Mouse (Mus musculus) bone marrow macrophage, adult 2 months (primary cell): ENCODE measurements at regions not wholly inside any gene's neighbourhood (a gene's known extent, or its start where the extent isn't known, plus 50 kb on each side); places are given as distances from the start of the nearest gene placed in this dataset.

Source experiments
- H3K27ac ChIP-seq: 2 replicates; pipeline ENCODE4 v1.5.1; 2012; ENCODE audit warnings: low read depth, low read length; ENCODE audit not compliant: insufficient read depth
- H3K4me1 ChIP-seq: 2 replicates; pipeline ENCODE4 v1.6.1; 2012; ENCODE audit warnings: low read length; ENCODE audit not compliant: control insufficient read depth, insufficient read depth
- H3K4me3 ChIP-seq: 2 replicates; pipeline ENCODE4 v1.5.1; 2012; ENCODE audit warnings: mild to moderate bottlenecking, low read length, moderate library complexity; ENCODE audit not compliant: insufficient read depth
- CTCF ChIP-seq: IDR thresholded peaks from 2 replicates; pipeline ENCODE4 v1.5.1; 2012; ENCODE audit warnings: low read depth, mild to moderate bottlenecking, low read length, moderate library complexity
- POLR2A ChIP-seq: IDR thresholded peaks from 2 replicates; pipeline ENCODE4 v1.6.1; 2012; ENCODE audit warnings: mild to moderate bottlenecking, low read depth, low read length, borderline replicate concordance

DNA sequence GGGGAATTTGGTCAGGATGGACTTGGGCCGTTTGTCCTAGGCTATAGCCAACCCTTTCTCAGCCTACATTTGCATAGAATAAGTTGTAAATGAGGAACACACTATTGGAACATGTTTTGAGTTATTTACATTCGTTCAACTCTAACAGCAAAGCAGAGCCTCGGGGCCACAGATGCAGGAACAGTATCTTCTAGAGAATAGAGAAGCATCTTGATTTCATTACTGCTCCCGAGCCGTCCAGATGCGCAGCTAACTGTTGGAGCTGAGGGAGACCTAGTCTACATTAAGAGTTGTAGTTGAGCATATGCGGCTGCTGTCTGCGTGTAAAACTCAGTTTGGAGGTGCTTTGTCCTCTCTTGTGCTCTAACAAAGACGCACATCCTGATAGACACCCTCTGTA is 124.6 kb upstream of the Sesn3 start:
- no peak overlapping the region for H3K4me3 ChIP-seq
- no peak for TF ChIP-seq CTCF
- TF ChIP-seq POLR2A: no peak
- no peaks in the 10 kb centered on the region for H3K4me1 ChIP-seq
- no peak overlapping the region for H3K27ac ChIP-seq

DNA sequence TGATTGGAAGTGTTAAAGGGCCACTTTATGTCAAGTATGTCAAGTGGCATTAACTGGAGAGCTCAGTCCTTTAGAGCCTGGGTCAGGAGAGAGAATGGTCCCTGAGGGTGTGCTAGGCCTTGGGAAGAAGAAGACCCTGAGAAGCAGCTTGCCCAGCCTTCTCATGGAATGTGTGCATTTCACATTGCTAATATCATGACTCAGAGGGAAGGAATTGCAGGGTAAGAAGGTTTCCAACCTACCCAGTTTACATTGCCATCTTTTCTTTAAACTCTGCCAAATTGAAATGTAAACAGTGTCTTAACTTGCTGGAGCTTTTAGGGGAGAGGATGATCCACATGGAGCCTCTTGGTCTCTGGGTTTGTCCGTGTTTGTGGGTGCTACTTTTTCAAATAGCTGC is 117.9 kb upstream of the Sesn3 start:
- no peak overlapping the region for H3K4me3 ChIP-seq
- no peak overlapping the region for H3K27ac ChIP-seq
- no peaks in the 10 kb centered on the region for H3K4me1 ChIP-seq
- TF ChIP-seq CTCF (no peak), POLR2A (no peak)

DNA sequence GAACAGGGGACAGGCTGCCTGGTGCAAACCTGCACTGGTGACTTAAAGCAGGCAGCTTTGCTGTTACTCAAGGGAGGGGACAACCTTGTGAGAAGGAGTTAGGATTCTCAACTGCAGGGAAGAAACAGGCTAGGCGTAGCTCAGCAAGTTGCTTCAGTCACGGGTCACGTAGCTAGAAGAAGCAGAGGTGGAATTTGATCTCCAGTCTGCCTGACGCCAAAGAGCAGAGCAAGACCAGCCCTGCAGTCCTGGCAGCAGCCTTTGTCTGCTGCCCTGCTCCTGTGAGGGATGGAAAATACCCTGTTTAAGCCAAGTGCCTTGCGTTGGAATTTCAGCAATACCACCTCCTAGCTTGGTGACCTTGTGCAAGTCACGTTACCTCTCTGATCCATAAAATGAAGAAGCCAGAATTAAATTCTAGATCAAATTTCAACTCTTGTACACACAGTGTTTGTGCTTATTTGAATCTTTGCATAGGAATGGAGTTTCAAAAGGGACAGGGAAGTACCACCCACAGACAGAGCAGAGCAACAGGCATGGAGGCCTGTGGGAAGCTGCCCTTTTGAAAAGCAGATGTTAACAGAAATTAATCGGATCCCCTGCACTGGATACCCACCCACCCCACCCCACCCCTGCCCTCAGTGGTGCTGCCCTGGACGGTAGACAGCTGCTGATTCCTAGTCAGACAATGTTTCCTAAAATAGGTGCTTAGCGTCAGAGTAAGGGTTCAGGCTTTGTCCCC is 116.6 kb upstream of the Sesn3 start:
- no peak overlapping the region for H3K27ac ChIP-seq
- no peaks in the 10 kb centered on the region for H3K4me1 ChIP-seq
- no peak overlapping the region for H3K4me3 ChIP-seq
- TF ChIP-seq POLR2A (no peak), CTCF (no peak)

DNA sequence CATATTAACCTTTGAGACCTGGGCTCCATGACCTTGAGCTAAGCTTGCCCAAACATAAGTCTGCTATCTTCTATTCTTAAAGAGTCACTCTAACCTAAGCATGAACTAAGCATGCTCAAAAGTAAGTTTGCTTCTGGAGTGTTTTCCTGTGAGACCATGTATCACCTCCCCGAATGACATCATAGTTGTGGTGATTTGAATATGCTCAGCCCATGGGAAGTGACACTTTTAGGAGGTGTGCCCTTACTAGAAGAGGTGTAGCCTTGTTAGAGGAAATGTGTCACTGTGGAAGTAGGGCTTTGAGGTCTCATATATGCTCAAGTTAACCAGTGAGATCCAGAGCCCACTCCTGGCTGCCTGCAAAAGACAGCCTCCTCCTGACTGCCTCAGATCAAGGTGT is 114.7 kb upstream of the Sesn3 start:
- no peak overlapping the region for H3K27ac ChIP-seq
- H3K4me1 ChIP-seq: no peaks in the 10 kb centered on the region
- no peak overlapping the region for H3K4me3 ChIP-seq
- TF ChIP-seq POLR2A (no peak), CTCF (no peak)

DNA sequence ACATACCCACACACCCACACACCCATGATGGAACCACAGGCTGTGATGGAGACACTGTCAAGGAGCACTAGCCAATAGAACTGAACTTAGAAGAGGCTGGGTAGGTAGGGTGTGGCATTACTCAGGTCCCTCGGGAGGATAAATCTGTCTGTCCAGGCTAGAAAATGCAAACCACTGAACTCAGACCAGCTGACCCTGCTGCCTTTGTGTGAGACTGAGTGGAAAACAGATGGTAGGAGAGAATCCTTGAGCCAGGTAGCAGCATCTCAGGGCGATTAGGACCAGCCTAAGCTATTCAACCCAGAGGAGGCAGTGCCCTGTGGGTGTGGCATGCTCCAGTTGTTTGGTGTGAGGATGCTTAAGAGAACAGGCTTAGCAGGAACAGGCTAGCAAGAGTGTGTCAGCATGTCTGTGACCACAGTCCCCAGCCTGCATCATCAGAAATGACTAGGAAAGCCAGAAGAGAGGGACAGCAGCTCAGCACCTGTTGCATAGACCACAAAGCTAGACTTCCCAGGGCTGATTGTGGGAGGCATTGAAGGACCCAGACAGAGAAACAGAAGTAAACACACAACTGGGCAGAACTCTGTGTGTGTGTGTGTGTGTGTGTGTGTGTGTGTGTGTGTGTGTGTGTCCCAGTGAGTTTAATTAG is 103.2 kb upstream of the Sesn3 start:
- no peak overlapping the region for H3K27ac ChIP-seq
- H3K4me3 ChIP-seq: no peak overlapping the region
- no peaks in the 10 kb centered on the region for H3K4me1 ChIP-seq
- TF ChIP-seq CTCF: no peak
- no peak for TF ChIP-seq POLR2A

DNA sequence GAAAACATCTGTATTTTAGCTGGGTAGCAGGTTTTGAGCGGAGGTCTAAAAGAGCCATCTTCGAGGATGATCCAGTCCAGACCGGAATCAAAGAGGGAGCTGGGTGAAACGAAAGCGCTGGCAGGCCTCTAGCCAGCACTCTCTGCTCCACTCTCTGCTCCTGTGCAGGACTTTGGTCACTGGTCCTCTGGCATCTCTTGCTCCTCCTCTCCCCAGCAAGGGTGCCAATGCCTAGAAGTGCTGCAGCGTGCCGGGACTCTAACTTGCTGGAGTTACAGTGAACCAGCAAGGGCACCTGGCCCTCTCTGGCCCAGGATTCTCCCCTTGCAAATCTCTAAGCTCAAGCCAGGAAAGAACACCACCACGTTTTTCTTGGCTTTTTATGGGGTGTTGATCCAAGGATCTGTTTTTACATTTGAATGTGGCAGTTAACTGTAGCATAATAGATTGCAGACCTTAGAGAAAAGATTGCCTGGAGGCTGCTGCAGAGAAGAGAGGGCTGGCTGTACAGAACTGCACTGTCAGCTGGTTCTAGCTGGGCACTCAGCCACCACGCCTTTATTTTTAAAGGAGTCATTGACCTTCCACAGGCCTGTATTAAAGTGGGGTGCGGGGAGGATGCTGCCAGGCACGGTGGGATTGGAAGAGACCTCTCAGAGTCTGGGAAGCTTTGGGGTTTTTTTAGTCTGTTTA is 101.1 kb upstream of the Sesn3 start:
- H3K27ac ChIP-seq: no peak overlapping the region
- TF ChIP-seq CTCF (no peak), POLR2A (no peak)
- H3K4me3 ChIP-seq: no peak overlapping the region
- H3K4me1 ChIP-seq: no peaks in the 10 kb centered on the region

DNA sequence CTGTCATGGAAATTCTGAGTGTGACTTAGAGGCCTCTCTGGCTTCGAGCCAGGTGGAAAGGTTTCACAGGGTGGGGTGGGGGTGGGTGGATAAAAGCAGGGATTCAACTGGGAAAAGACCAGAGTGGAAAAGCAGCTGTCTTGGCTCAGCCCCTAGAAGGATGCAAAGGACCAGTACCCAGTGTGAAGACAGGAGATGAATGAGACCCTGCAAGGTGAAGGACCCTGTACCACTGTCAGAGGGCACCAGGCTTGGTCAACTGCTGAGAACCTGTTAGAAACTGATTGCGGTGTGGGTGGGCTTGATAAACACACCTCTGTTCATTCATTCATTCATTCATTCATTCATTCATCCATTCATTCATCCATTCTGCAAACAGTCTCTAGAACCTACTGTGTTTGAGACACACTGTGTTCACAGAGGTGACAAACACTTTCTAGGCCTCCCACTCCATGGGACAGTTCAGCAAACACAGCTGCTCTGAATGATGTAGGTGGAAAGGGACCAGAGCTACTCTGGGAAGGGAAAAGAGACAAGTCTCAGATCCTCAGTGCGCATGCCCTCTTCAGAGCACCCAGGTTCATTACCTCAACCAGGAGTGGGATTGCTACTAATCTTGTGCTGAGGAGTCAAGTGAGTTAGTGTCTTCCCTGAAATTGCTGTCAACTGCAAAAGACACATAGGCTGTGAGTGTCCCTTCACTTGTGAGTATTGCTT is 100.4 kb upstream of the Sesn3 start:
- H3K4me3 ChIP-seq: no peak overlapping the region
- TF ChIP-seq POLR2A: no peak
- no peak for TF ChIP-seq CTCF
- no peaks in the 10 kb centered on the region for H3K4me1 ChIP-seq
- no peak overlapping the region for H3K27ac ChIP-seq

DNA sequence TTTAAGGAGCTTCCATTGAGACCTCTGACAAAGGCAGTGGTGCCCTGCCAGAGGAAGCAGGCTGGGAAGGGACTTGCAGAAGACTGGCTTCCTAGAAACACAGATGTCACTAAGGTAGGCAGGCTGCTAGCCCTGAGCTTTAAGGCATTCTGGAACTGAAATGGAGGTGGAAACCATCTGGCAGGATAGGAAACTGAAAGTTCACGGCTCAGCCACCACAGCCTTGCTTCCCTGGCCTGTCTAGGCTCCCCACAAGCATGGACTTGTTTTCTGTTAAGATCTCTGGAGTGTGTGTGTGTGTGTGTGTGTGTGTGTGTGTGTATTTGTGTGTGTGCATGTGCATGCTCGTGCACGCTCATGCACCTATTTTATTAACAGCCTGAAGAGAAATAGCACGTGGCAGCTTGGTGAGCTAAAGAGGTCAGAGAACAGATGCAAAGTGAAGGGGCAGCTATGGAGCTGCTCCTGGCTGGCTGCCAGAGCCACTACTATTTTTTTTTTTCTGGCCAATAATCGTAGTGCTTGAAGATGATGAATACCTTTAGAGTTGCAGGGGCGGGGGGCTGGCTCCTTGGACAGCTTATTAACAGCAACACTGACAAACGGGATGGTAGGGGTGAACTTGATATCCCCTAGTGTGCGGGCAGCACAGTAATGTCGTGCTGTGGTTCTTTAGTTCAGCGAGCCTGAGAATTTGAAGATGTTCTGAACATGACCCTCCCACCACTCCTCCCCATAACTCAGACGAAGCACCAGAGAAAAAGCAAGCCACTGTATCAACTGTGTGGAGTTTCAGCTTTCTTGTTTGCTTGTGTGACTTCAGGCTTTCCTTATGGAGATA is 99.6 kb upstream of the Sesn3 start:
- TF ChIP-seq POLR2A (no peak), CTCF (no peak)
- H3K27ac ChIP-seq: no peak overlapping the region
- H3K4me1 ChIP-seq: no peaks in the 10 kb centered on the region
- no peak overlapping the region for H3K4me3 ChIP-seq

DNA sequence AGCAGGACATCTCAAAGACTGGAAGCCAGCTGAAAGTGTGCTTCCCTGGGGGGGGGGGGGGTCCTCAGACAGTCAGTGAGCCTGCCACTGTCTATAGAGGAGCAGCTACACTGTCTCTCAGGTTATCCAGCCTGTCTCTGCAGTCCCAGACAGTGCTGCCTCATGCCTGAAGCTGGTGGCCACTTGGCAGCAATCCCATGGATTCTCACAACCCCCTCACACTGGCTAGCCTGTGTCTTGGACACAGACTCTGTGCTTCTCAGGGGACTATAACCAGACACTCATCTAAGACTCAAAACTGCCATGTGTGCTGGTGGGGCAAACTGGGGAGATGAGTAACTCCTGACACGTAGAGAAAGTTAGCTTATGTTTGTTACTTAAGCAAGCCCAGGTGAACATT is 95.1 kb upstream of the Sesn3 start:
- TF ChIP-seq CTCF (no peak), POLR2A (no peak)
- Histone ChIP-seq H3K27ac (no peak overlapping the region), H3K4me1 (no peaks in the 10 kb centered on the region), H3K4me3 (no peak overlapping the region)
